Mouse (Mus musculus): Measurements from ENCODE around the gene Slc39a8. TPM values are rescaled to one million over a fixed set of nuclear protein-coding genes. Genes with fewer than 3 reads are reported as not detected.

Gene Slc39a8
- polyA plus RNA-seq, 1 experiment from 2014 or later: 103 TPM

DNA sequence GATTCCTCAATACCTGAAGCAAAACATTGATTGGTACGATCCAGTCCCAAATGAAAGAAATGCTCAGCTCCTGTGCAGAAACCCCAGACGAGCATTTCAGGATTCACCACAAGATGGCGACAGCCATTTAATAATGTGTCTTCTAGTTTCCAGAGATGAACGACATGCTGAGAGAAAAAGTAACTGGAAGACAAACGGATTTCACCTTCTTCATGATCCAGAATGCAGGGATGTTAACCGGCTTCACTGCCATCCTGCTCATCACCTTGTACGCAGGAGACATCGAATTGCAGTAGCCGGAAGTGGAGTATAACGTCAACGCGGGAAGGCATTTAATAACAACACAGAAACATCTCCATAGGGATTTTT lies 61.6 kb downstream of the Slc39a8 start:
- WGBS (ENCODE audit: insufficient replicate concordance): 54% methylated on average over 12 of the region's 12 CpGs
- Histone ChIP-seq H3K27ac (no peak overlapping the region), H3K4me1 (0 out of 2 replicates have a peak, but pooled peaks cover 8% of the 10 kb centered on the region), H3K27me3 (replicated peaks) (no peaks in the 10 kb centered on the region), H3K9me3 (replicated peaks) (no peaks in the 10 kb centered on the region), H3K4me2 (no peak overlapping the region), H3K4me3 (no peak overlapping the region), H3K36me3 (peaks cover 55% of the 10 kb centered on the region), H3K9ac (no peak overlapping the region)
- ATAC-seq: no peak

DNA sequence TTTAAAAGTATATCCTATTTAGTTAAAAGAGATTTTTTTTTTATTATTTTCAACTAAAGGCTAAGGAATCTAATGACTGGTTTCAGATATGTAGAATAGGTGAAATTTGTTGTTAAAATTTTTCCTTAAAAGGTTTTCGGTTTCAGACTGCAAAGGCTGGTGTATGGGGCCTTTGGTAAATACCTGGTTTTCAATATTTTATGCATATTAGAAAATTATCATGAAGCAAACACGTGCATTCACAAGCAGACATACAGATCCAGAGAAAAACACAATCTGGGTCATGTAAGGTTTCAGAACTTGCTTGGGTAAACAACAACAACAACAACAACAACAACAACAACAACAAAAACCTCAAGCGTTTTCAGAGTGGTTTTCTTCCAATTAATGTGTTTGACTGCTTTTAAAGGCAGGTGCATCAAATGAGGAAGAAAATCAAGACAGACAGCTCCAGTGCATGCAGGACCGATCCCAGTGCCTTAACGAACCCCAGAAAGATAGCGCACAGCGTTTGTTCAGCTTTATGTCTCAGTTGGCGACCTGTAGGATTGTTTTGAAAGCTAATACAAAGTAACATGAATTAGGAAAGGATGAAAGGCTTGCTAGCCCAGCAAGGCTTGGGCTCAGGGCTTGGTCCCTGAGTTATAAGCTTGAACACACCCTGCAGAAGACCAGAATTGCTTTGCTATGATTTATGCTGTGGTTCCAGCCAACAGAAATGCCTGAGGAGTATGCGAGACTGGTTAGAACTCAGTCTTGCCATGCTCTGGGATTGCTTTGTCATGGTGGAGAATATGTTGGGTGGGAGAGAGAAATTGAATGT lies 62.2 kb downstream of the Slc39a8 start:
- Histone ChIP-seq H3K27me3 (replicated peaks) (no peaks in the 10 kb centered on the region), H3K4me3 (no peak overlapping the region), H3K9ac (no peak overlapping the region), H3K4me2 (no peak overlapping the region), H3K27ac (no peak overlapping the region), H3K36me3 (peaks cover 53% of the 10 kb centered on the region), H3K4me1 (0 out of 2 replicates have a peak, but pooled peaks cover 8% of the 10 kb centered on the region), H3K9me3 (replicated peaks) (no peaks in the 10 kb centered on the region)
- no peak for ATAC-seq
- 80% methylated on average over 9 of the region's 9 CpGs for WGBS (ENCODE audit: insufficient replicate concordance)

DNA sequence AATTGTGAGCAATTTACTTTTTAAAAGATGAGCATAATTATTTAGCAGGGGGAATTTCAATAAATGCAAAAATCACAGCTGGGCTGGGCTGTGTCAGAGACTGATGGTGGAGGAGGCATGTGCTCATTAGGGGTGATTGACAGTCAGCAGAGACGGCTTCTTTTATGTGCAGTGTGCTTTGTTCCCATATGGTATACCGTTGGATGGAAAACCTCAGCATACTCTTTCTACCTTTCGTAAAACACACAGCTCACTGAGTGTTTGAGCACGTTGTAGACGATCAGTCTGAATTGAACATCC lies 62.7 kb downstream of the Slc39a8 start:
- no peaks in the 10 kb centered on the region for H3K9me3 ChIP-seq (replicated peaks)
- no peak overlapping the region for H3K4me2 ChIP-seq
- ATAC-seq: no peak
- 90% methylated on average over 5 of the region's 5 CpGs for WGBS (ENCODE audit: insufficient replicate concordance)
- H3K36me3 ChIP-seq: peaks cover 50% of the 10 kb centered on the region
- H3K27ac ChIP-seq: no peak overlapping the region
- H3K27me3 ChIP-seq (replicated peaks): no peaks in the 10 kb centered on the region
- 0 out of 2 replicates have a peak, but pooled peaks cover 8% of the 10 kb centered on the region for H3K4me1 ChIP-seq
- H3K4me3 ChIP-seq: no peak overlapping the region
- H3K9ac ChIP-seq: no peak overlapping the region

DNA sequence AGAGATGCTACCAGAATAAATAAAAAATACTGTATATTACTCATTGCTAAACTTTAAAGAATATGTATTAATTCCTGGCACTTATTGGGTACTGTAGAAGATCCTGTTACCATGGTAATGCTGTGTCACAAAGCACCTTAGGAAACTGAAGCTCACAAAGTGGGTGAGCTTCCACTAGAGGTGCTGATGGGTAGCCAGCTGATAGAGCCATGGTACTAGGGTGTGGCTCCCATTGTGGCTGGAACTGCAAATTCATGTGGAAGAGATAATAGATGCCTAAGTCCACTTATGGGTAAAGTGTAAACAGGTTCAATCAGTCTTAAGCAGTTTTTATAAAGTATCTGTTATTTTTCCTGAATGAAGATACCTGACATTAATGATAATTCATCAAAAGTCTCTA lies 64.3 kb downstream of the Slc39a8 start:
- ATAC-seq: peak; percentile 76
- H3K9ac ChIP-seq: no peak overlapping the region

DNA sequence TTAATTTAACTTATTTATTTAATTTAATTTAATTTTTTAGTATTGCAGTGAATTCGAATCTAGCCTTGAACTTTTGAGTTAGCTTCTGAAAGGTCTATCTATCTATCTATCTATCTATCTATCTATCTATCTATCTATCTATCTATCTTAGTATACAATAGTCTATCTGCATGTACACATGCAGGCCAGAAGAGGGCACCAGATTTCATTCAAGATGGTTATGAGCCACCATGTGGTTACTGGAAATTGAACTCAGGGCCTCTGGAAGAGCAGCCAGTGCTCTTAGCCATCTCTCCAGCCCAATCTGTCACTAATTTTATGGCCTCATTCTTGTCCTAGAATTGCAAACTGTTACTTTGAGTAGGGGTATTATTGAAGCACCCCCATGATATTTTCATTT lies 78.3 kb downstream of the Slc39a8 start:
- Histone ChIP-seq H3K4me1 (no peaks in the 10 kb centered on the region), H3K9ac (no peak overlapping the region), H3K27ac (no peak overlapping the region), H3K9me3 (replicated peaks) (no peaks in the 10 kb centered on the region), H3K27me3 (replicated peaks) (no peaks in the 10 kb centered on the region), H3K4me2 (no peak overlapping the region), H3K36me3 (no peaks in the 10 kb centered on the region), H3K4me3 (no peak overlapping the region)
- WGBS (ENCODE audit: insufficient replicate concordance): 68% methylated on average over 1 of the region's 1 CpGs
- no peak for ATAC-seq

More for the DNA sequence above, 64.3 kb downstream of the Slc39a8 start:
- H3K4me1 ChIP-seq: 0 out of 2 replicates have a peak, but pooled peaks cover 8% of the 10 kb centered on the region
- peaks cover 34% of the 10 kb centered on the region for H3K36me3 ChIP-seq
- no peaks in the 10 kb centered on the region for H3K27me3 ChIP-seq (replicated peaks)
- H3K9me3 ChIP-seq (replicated peaks): no peaks in the 10 kb centered on the region
- no peak overlapping the region for H3K27ac ChIP-seq
- no peak overlapping the region for H3K4me2 ChIP-seq
- H3K4me3 ChIP-seq: no peak overlapping the region

GRCm38 (mm10) chr3:135904881-135905280 lies 79.8 kb downstream of the Slc39a8 start:
- H3K9me3 ChIP-seq (replicated peaks): no peaks in the 10 kb centered on the region
- no peak for ATAC-seq
- H3K4me3 ChIP-seq: no peak overlapping the region
- no peak overlapping the region for H3K27ac ChIP-seq
- H3K36me3 ChIP-seq: no peaks in the 10 kb centered on the region
- no peak overlapping the region for H3K9ac ChIP-seq
- H3K27me3 ChIP-seq (replicated peaks): no peaks in the 10 kb centered on the region
- no peak overlapping the region for H3K4me2 ChIP-seq
- H3K4me1 ChIP-seq: no peaks in the 10 kb centered on the region
- 57% methylated on average over 6 of the region's 6 CpGs for WGBS (ENCODE audit: insufficient replicate concordance)

GRCm38 (mm10) chr3:135905729-135906128 lies 80.7 kb downstream of the Slc39a8 start:
- no peak overlapping the region for H3K4me3 ChIP-seq
- no peak overlapping the region for H3K4me2 ChIP-seq
- ATAC-seq: no peak
- no peaks in the 10 kb centered on the region for H3K4me1 ChIP-seq
- WGBS (ENCODE audit: insufficient replicate concordance): 90% methylated on average over 1 of the region's 1 CpGs
- no peaks in the 10 kb centered on the region for H3K27me3 ChIP-seq (replicated peaks)
- H3K36me3 ChIP-seq: no peaks in the 10 kb centered on the region
- no peak overlapping the region for H3K27ac ChIP-seq
- no peaks in the 10 kb centered on the region for H3K9me3 ChIP-seq (replicated peaks)
- H3K9ac ChIP-seq: no peak overlapping the region

GRCm38 (mm10) chr3:135907028-135907427 lies 81.9 kb downstream of the Slc39a8 start:
- Histone ChIP-seq H3K4me1 (no peaks in the 10 kb centered on the region), H3K27ac (no peak overlapping the region), H3K4me2 (no peak overlapping the region), H3K4me3 (no peak overlapping the region), H3K9ac (no peak overlapping the region), H3K9me3 (replicated peaks) (no peaks in the 10 kb centered on the region), H3K36me3 (no peaks in the 10 kb centered on the region), H3K27me3 (replicated peaks) (no peaks in the 10 kb centered on the region)
- WGBS (ENCODE audit: insufficient replicate concordance): 39% methylated on average over 3 of the region's 3 CpGs
- ATAC-seq: no peak

DNA sequence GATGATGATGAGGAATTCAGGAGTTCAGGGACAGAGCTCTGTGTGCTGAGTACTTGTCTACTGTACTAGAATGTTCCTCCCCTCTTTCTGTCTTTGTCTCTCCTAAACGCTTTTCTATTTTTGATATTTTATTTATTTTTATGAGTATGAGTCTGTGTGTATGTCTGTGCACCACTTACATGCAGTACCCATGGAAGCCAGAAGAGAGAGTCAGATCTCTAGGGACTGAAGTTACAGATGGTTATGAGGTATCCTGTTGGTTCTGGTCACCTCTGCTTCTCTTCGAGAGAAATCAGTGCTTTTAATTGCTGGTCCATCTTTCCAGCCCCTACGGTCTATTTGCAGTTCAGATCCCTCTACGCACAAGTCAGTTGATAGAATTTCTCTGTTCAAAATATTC lies 90.9 kb downstream of the Slc39a8 start:
- 71% methylated on average over 4 of the region's 4 CpGs for WGBS (ENCODE audit: insufficient replicate concordance)
- no peak for ATAC-seq
- no peak overlapping the region for H3K4me3 ChIP-seq
- H3K27me3 ChIP-seq (replicated peaks): no peaks in the 10 kb centered on the region
- no peaks in the 10 kb centered on the region for H3K4me1 ChIP-seq
- H3K36me3 ChIP-seq: no peaks in the 10 kb centered on the region
- H3K27ac ChIP-seq: no peak overlapping the region
- no peaks in the 10 kb centered on the region for H3K9me3 ChIP-seq (replicated peaks)
- H3K9ac ChIP-seq: no peak overlapping the region
- H3K4me2 ChIP-seq: no peak overlapping the region

DNA sequence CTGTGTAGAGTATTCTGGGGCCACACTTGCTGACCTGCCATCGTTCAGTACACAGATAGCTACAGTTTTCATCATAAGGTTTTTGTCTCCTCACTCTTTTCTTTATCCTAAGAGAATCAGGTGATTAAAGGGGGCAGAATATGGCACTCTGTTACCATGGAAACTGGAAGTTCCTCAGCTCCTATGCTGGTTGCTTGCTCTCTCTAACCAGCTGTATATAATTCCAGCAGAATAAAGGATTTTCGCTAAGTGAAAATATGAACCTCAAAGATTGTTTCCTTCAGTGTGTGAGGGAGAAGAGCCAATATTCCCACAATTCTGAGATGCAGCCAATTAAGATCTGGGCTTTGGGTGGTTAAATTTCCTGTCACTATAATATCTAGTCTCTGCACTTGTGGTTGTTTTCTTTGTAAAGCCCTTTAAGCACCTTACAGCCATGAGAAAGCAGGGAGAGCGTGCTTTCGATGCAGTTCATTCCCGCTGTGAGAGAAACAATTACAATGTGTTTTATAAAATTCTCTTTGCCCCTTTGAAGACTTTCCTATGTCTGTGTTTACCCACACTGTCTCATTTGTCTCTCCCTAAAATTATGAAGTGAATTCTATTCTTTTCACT lies 93.6 kb downstream of the Slc39a8 start:
- Histone ChIP-seq H3K4me2 (no peak overlapping the region), H3K9me3 (replicated peaks) (no peaks in the 10 kb centered on the region), H3K27ac (no peak overlapping the region), H3K27me3 (replicated peaks) (no peaks in the 10 kb centered on the region), H3K36me3 (no peaks in the 10 kb centered on the region), H3K4me3 (no peak overlapping the region), H3K9ac (no peak overlapping the region), H3K4me1 (no peaks in the 10 kb centered on the region)
- WGBS (ENCODE audit: insufficient replicate concordance): 68% methylated on average over 5 of the region's 5 CpGs
- no peak for ATAC-seq

GRCm38 (mm10) chr3:135919305-135919704 lies 94.2 kb downstream of the Slc39a8 start:
- no peak overlapping the region for H3K9ac ChIP-seq
- no peaks in the 10 kb centered on the region for H3K9me3 ChIP-seq (replicated peaks)
- WGBS (ENCODE audit: insufficient replicate concordance): 61% methylated on average over 4 of the region's 4 CpGs
- no peak overlapping the region for H3K27ac ChIP-seq
- no peaks in the 10 kb centered on the region for H3K36me3 ChIP-seq
- no peaks in the 10 kb centered on the region for H3K27me3 ChIP-seq (replicated peaks)
- no peak for ATAC-seq
- H3K4me3 ChIP-seq: no peak overlapping the region
- H3K4me1 ChIP-seq: no peaks in the 10 kb centered on the region
- no peak overlapping the region for H3K4me2 ChIP-seq

DNA sequence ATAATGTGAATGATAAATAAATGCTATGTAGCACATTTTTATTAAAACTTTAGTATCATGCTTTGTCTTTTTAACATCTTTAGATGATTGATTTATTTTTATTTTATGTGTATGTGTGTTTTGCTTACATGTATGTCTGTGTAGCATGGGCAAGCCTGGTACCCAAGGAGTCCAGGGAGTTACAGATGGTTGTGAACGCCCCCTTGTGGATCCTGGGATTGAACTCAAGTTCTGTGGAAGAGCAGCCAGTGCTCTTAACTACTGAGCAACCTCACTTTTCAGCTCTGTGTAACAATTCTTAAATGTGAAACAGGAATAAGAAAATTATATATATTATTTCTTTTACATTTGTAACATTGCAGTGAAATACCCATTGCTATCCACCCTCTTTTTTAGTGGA lies 101.7 kb downstream of the Slc39a8 start:
- H3K27me3 ChIP-seq (replicated peaks): no peaks in the 10 kb centered on the region
- H3K9me3 ChIP-seq (replicated peaks): no peaks in the 10 kb centered on the region
- no peak overlapping the region for H3K27ac ChIP-seq
- no peak overlapping the region for H3K4me2 ChIP-seq
- ATAC-seq: no peak
- H3K4me1 ChIP-seq: no peaks in the 10 kb centered on the region
- WGBS (ENCODE audit: insufficient replicate concordance): 15% methylated on average over 1 of the region's 1 CpGs
- H3K9ac ChIP-seq: no peak overlapping the region
- no peak overlapping the region for H3K4me3 ChIP-seq
- no peaks in the 10 kb centered on the region for H3K36me3 ChIP-seq

DNA sequence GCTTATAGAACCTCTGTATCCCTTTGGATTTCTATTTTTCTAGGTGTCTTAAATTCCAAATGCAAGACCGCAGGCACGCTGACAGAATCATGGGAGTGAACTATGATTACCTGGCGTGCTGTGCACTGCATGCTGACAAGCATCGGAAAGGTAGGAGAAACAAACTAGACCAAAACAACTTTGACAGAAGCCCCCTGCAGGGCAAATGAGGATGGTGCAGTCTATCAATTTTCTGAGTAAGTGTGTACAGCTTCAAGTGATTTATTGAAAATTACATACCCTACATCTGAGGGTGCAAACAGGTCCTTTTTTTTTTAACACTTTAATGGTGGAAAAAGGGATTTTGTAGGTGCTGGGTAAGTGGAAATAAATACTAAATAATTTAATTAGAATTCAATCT lies 103.1 kb downstream of the Slc39a8 start:
- no peak overlapping the region for H3K9ac ChIP-seq
- H3K4me2 ChIP-seq: no peak overlapping the region
- H3K27me3 ChIP-seq (replicated peaks): no peaks in the 10 kb centered on the region
- no peak overlapping the region for H3K4me3 ChIP-seq
- H3K9me3 ChIP-seq (replicated peaks): no peaks in the 10 kb centered on the region
- 53% methylated on average over 4 of the region's 4 CpGs for WGBS (ENCODE audit: insufficient replicate concordance)
- no peaks in the 10 kb centered on the region for H3K4me1 ChIP-seq
- no peak overlapping the region for H3K27ac ChIP-seq
- no peaks in the 10 kb centered on the region for H3K36me3 ChIP-seq
- ATAC-seq: no peak

Data from liver, embryonic 12.5 days (tissue).